Mouse (Mus musculus): ENCODE measurements around the gene Col18a1.

GRCm38 (mm10) chr10:77206134-77206533 lies 39.8 kb upstream of the Col18a1 start:
- TF ChIP-seq CTCF (IDR thresholded peaks at IDR 0.05; ENCODE audit: borderline replicate concordance, insufficient read depth, low read length) (no peak), POLR2A (IDR thresholded peaks at IDR 0.05; ENCODE audit: low read depth, low read length) (no peak)

Measured in embryonic fibroblast, embryonic 13.5 days (primary cell).